Mouse (Mus musculus) layer of hippocampus, adult 9-10 months (tissue): ENCODE measurements at regions not wholly inside any gene's neighbourhood (a gene's known extent, or its start where the extent isn't known, plus 50 kb on each side); places are given as distances from the start of the nearest gene placed in this dataset.
"Not testable (repeated sequence)": the region's sequence is repeated elsewhere in the genome, so short reads cannot be mapped to it uniquely, and the experiment has no call there.

Source experiments
- DNase-seq: peaks from one replicate; pipeline ENCODE4 v3.0.0; 2022; ENCODE audit warnings: low spot score

DNA sequence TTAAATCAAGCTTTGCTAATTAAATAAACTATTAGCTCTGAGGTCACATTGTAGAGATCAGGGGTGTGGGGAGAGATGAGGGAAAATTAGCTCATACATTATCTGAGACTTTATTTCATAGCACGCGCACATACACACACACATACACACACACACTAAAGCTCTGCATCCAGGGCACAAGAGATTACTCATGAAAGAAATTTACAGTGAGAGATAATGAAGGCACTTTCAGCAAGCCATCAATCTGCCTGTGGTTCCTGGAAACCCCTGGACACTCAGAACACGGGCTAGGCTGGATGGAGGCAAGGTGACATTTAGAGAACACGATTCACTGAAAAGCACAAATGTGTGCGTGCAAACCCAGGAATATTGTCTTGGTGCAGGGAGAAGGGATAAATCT, 60.2 kb downstream of the Scg2 start:
- DNase-seq = no peak

DNA sequence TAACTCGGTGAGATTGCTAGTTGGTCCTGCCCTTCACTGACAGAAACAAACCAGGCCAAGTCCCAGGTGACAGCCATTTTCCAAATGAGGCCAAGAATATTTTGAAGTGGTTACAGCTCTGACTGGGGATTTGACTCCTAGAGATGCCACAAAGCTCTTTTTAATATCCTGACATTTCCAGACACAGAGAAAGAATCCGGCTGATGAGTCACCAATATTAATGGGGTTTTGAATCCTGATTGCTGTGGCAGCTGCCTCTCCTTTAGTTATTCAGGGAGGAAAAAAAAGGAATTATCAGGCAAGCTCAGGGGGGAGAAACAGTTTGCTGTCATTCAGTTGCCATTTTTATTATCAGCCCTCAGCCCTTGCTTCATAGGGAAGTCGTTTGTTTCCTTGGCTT, 65.1 kb downstream of the Scg2 start:
- no peak for DNase-seq

DNA sequence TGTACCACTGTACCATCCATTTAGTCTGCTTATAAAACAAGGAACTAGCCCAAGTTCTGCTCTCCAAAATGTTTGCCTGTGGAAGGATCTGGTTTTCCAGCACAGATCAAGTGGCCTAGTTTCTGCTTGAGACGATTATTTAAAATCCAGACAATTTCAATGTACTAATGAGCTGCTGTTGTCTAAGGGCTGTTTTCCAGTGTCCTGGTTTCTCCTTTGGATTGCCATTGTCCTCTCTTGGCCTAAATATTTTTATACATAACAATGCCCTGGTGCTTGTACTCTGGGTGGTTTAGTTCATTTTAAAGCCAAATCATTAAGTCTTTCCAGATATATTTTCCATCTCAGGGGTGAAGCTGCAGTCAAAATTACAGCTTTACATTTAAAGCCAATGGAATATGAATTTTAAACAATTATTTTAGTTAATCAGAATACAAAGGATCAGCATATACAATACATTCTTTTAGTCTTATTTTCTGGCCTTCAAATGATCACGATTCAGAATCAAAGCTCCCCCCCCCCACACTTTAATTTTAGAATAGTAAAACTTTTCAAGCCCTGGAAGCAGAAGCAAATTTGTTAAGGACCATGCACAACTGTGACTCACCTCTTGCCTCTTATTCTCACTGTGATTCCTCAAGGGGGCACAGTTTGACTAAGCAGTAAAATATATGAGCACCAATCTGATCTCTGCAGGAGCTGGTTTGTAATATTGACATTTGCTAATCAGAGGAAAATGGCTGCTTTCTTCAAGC, 82.5 kb downstream of the Scg2 start:
- no peak for DNase-seq

DNA sequence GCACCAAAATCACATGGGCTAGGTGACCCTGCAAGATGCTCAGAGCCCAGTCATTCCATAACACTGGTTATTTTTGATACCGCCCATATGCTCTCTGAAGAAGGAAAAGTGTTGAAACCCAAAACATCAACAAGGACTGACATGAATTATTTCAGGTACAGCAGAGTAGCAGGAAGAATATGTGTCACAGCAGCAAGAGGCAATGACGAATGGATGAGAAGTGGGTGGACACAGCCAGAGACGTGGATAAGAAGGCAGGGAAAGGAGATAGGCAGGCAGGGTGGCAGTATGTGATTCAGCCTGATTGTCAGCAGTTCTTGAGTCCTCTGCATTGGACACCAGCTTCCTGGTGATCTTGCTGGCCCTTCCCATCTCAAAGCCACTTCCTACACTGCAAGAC, 93.4 kb downstream of the Scg2 start:
- no peak for DNase-seq

DNA sequence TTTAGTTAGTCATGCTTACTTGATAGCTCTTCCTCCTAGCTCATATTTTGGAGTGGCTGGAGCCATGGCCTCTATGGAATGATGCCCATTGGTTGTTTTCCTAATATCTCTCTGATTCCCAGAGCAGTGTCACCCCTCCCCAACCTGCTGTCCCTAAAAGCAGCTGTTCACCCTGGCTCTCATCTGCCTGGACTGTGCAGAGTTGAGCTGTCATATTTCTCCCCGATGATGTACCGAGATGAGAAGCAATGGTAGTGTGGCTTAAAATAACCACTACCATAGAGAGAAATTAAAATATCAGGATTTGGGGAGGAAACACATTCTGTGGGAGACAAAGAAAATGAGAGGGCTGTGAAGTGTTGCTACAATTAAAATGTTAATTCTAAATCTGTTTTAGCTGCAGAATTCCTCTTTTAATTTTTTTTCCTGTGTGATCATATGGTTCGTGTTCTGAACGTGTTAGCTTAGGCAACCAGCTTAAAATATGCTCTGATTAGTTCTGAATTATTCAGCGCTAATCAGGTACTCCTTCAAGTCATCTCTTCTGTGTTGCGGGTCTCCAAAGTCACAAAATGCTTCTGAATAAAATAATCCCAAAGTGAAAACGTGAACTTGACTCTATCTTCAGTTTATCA, 104.3 kb downstream of the Scg2 start:
- DNase-seq = peak; percentile 13

DNA sequence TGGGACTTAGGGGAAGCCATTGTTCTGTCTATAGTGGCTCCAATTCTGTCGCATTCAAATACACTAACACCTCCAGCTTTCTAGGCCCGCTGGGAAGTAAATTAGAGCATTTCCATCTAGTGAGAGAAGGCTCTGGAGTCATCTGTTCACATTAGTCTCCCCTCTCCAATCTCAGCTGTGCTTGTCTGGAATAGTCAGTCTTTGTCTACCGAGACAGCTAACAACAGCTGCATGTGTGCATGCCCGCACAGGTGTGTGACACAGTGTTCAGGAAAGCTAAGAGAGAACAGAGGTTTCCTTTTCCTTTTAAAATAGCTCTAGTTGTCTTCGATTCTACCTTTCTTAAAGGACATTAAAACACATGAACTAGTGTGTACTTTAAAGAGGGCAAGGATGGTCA, 122.7 kb downstream of the Scg2 start:
- DNase-seq = no peak

DNA sequence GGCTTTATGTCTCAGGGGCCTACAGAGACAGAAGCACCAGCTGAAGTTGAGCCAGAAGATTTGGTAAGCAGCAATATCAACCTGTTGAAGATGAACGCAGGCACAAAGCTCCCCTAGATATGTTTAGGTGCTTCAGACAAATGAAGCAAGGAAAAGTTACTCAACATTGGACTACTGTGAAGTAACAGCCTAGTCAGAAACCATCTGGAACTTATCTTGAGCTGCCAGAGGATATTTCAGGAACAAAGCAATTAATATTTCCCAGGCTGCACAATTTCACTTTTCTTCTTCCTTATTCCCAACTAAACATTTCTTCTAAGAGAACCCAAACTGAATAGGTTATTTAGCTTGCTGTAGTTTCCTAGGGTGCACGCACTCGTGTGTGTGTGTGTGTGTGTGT, 125.1 kb downstream of the Scg2 start:
- DNase-seq = no peak

DNA sequence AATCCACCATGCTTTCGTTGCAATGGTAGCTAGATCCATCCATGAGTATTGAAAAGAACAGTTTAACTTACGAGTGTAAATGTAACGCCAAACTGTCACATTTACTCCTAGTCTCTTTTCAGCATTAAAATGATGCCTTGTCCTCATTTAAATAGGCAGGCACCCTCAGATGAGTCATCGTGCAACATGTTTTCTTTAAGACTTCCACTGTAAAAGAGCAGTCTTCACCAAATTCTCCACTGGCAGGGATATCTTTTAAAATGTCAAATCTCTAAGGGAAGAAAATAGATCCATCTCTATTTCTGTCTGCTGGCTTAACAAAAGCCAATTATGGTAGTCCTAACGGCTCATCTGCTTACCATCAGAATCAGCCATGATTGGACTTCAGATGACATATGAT, 127.8 kb downstream of the Scg2 start:
- no peak for DNase-seq

DNA sequence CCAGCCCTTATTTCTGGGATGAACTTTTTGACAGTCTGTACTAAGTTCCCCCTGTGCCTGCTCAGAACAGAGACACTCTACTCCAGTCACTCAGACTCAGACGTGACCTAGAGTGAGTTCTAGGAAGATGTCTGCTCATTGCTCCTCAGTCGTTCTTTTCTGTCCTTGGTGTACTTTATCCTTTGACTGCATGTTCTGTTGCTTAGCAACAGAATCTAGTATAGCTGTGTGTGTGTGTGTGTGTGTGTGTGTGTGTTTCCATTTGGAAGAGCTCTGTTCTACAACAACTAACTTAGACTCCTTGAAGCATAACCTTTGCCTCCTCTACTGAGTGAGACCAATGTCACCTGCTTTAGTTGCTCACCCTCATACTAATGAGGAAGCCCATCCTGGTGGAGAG, 136.3 kb downstream of the Scg2 start:
- DNase-seq = no peak

DNA sequence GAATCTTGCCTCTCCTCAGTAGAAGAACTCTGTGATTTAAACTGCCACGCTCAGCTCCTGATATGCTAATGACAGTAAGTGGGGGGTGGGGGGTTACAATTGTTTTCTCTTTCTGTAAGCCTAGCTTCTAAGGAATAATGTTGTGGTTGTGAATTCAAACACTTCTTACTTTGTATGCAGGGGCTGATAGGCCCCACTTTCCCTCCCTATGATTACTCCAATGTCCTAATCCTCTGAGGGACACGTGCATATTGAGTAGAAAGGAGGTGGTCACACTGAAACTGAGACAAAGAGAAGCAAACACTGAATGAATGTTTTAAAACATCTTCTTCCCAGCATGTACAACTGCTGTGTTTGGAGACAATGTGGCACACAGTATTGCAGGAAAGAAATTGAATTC, 140.3 kb downstream of the Scg2 start:
- DNase-seq = no peak

DNA sequence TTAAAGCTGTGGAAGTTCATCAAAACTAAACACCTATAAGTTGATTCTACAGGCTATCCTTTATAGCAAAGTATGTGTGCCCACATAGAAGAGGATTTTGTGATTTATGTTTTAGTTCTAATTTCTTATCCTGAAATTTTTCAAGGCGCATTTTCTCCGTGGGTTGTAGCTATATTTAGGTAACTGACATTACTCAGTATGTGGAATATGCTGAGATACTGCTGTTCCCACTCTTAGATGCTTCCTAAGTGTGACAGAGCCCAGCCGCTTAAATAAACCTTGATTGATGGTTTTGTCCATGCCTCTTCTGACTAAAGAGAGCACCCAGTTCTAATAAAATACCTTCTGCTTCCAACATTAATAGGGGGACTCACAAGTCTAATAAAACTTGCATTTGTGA, 180.2 kb downstream of the Scg2 start:
- DNase-seq = no peak

DNA sequence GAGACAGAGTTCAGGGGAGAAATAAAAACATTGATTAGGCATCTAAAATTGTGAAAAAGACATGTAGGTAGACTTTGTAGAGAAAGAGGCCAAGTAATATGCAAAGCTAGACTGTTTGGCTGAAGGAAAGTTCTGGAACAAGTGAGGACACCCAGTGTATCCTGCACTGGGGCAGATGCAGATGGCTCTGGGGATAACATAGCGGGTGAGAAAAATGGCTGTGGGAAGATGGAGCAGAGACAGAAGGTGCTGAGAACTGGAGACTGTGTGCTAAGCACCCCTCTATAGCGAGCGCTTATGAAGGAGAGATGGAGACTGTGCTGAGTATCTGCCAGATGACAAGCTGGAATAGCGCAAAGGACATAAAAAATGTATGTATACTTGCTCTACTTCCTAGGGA, 226.9 kb downstream of the Scg2 start:
- DNase-seq = no peak

DNA sequence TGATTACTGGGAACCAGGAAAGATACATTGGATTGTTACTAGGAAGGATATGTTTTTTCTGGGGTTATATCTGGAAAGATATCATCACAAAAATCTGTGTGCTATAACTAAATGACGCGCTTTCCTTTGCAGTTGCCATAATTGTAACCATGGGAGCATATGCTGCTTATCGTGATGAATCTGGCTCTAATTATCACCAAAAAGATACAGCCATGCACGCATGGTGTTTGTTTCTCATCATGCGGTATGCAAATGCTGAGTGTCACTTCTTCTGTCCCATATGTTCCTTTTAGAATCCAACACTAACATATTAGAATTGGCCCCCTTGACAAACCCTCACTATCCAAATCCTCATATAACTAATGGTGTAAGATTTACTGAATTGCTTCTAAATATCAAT, 227.4 kb downstream of the Scg2 start:
- peak; percentile 43 for DNase-seq

DNA sequence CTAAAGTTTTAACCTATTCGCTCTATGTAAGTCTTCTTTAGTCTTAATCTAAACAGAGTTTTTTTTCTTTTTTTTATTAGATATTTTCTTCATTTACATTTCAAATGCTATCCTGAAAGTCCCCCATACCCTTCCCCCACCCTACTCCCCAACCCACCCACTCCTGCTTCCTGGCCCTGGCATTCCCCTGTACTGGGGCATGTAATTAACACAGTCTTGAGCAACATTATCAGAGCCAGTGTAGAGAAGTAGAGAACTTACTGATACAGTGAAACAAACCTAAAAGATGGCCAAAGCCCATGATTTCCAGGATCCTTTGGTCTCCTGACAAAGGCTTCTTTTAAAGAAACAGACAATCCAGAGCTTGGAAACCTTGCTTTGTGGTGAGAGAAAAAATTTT, 227.9 kb downstream of the Scg2 start:
- DNase-seq = not testable (repeated sequence)

DNA sequence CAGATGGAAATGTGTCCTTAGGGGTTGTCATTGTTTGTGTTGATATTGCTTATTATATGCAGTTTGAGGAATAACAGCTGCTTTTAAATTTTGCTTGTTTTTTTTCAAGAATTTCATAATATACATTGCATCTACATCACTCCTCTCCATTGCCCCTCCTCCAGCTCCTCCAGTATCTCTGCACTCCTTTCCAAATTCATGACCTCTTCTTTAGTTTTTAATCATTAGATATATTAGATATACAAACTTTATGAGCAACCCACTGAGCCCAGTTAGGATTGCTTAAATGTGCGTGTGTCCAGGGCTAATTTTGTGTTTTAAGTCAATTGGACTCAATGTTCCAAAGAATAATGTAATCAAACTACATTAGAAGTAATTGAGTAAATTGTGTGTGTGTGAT, 232.7 kb downstream of the Scg2 start:
- DNase-seq = no peak

DNA sequence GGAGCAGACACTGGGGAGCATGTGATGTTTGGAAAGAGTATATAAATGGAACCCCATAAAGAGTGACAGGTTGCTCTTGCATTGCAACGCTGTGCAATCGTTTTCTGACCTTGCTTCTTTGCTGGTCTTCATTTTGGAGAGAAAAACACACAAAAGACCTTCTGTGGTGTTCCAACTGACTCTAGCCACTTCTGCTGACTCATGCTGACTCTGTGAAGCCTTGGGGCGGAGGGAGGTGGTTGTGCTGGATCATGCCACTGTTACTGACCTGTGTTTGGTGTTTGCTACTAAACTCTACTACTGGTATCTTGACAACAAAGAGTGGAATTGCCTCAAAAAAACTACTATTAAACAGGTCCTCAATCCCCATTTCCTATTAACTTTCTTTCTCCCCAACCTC, 242.2 kb downstream of the Scg2 start:
- DNase-seq = no peak

DNA sequence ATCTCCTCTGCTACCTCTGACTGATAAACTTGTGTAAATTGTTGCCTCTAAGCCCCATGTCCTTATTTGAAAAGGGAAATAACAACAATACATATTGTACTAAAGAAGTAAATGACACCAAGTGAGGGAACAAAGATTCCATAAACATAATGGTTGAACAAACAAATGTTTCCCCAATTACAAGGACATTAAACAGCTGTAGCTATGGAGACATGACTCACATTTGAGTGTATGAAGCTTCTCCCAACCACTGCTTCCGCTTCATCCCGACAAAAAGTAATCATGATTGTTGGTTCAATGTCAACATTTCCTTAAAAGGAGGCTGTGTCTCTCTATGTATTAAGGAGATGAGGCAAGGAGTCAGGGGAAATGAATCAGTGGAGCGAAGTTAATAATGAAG, 248.9 kb downstream of the Scg2 start:
- no peak for DNase-seq

DNA sequence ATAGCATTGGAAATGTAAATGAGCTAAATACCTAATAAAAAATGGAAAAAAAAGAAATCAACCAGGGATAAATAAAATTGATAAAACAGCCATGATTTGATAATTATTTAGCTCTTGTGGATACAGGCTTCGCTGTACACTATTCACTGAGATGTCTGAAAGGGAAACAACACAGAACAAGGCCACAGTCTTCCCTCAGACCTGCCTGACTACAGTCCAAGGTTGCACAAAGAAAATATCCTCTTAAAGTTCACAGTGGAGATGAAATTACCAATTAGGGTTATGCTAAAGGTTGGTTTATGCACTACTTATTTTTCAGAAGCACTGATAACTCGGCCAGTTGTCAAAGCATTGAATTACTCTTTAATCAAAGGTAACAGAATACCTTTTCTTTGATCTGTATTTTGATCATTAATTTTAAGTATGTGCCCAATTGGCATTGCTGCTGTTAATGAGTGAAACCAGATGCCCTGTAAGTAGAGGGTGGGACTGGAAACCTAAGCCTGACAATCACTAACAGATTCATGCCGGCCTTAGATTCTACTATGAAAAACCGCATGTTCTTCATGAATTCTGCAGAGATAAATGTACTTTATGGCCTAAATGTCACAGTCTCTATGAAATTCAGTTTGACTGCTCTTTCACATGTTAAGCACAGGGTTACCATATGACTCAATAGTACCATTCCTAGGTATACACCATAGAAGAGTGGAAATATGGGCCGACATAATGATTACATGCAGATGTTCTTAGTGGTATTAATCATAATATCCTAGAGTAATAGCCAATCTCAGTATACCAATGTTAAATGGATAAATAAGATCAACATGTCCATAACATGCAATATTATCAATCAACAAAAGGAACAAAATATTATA, 256.1 kb downstream of the Scg2 start:
- no peak for DNase-seq

DNA sequence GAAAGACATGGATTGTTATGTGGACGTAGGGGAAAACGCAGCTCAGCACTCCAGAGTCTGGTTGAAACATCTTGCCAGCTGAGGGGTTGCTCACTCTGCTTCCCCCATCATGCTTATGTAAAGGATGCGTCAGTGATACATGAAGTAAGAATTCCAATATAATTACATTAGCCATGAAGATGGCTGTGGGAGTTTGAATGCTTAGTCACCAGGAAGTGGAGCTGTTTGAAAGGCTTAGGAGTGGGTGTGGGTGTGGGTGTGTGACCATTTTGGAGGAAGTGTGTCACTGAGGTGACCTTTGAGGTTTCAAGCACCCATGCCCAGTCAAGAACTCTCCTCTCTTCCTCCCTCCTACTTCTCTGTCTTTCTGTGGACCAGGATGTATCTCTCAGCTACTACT, 295.8 kb downstream of the Scg2 start:
- DNase-seq = no peak
